Mouse (Mus musculus) testis, adult 2 months (tissue): ENCODE data around the gene Taf6l. TPM values are rescaled to one million over a fixed set of nuclear protein-coding genes. Genes with fewer than 3 reads are reported as not detected.

Experiments used
- H3K27ac ChIP-seq: fragments of 200-500 bp; 2 replicates; pipeline ENCODE4 v1.5.1; 2012; ENCODE audit warnings: low read depth, low read length; ENCODE audit not compliant: control insufficient read depth, insufficient read depth
- H3K27me3 ChIP-seq: fragments of 200-500 bp; 2 replicates; pipeline ENCODE4 v1.6.1; 2012; ENCODE audit warnings: mild to moderate bottlenecking, low read length, moderate library complexity; ENCODE audit not compliant: control insufficient read depth, insufficient read depth
- H3K36me3 ChIP-seq: fragments of 200-500 bp; 2 replicates; pipeline ENCODE4 v1.6.1; 2012; ENCODE audit warnings: mild to moderate bottlenecking, low read length; ENCODE audit not compliant: control insufficient read depth, insufficient read depth
- H3K4me1 ChIP-seq: fragments of 200-500 bp; 2 replicates; pipeline ENCODE4 v1.6.1; 2012; ENCODE audit warnings: low read length; ENCODE audit not compliant: control insufficient read depth, insufficient read depth
- H3K4me3 ChIP-seq: fragments of 200-500 bp; 2 replicates; pipeline ENCODE4 v1.5.1; 2012; ENCODE audit warnings: low read depth, mild to moderate bottlenecking, low read length, moderate library complexity, mixed read lengths; ENCODE audit not compliant: control insufficient read depth
- CTCF ChIP-seq: fragments of 200-500 bp; IDR thresholded peaks from 2 replicates; pipeline ENCODE4 v1.5.1; 2012; ENCODE audit warnings: low read depth, mild to moderate bottlenecking, inconsistent platforms, low read length, moderate library complexity; ENCODE audit not compliant: control insufficient read depth, insufficient read depth, insufficient replicate concordance
- POLR2A ChIP-seq: fragments of 200-500 bp; IDR thresholded peaks from 2 replicates; pipeline ENCODE4 v1.6.1; 2012; ENCODE audit warnings: low read depth, mild to moderate bottlenecking, inconsistent platforms, low read length, moderate library complexity; ENCODE audit not compliant: control insufficient read depth
- polyA plus RNA-seq: library from polyadenylated mRNA; depleted of rRNA; stranded (reverse); fragments of >200 nt; gene quantifications from 2 replicates; pipeline ENCODE4 v1.2.3, GENCODE M21; 2012

The Taf6l gene
- polyA plus RNA-seq, 1 experiment = 28.1 TPM

DNA sequence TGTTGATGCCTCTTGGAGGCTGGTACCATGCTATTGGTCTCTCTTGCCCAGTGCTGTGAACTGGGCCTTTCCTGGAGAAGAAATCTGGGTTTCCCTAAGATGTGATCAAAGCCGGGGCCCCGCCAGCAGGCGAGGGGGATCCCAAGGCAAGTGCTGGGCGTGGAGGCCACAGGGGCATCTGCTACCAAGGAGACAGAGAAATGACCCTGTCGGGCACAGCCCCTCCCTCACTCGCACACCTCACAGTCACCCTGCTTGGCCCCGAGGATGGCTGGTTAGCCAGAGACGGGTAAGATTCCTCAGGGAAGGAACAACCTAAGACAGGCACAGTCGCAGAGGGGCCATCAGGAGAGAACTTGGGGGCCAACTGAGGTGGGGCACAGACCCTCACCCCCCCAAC is 20.7 kb downstream of the Taf6l start:
- TF ChIP-seq CTCF (no peak), POLR2A (no peak)
- Histone ChIP-seq H3K36me3 (peaks cover 10% of the 10 kb centered on the region), H3K27me3 (no peaks in the 10 kb centered on the region), H3K27ac (no peak overlapping the region), H3K4me3 (no peak overlapping the region), H3K4me1 (peaks cover 2% of the 10 kb centered on the region; the same call in 1 of the 2 replicates)

DNA sequence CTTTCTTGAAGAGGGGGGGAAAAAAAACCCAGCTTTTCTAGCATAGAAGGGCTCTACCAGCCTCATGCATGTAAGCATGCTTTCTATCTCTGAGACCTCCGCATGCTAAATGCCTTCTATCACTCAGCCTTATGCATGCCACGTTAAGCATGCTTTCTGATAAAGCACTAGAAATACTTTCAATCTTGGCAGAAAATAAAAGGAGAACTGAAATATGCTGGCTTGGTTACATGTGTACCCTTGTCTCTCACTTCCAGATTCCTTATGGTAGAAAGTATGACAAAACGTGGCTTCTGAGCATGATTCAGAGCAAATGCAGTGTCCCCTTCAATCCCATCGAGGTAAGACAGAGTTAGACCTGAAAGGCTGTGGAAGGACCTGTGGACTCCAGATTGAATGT is 22.9 kb downstream of the Taf6l start:
- no peaks in the 10 kb centered on the region for H3K27me3 ChIP-seq
- H3K27ac ChIP-seq = no peak overlapping the region
- peaks cover 10% of the 10 kb centered on the region for H3K36me3 ChIP-seq
- no peak overlapping the region for H3K4me3 ChIP-seq
- H3K4me1 ChIP-seq = peaks cover 2% of the 10 kb centered on the region; the same call in 1 of the 2 replicates
- TF ChIP-seq POLR2A = no peak
- TF ChIP-seq CTCF = no peak

DNA sequence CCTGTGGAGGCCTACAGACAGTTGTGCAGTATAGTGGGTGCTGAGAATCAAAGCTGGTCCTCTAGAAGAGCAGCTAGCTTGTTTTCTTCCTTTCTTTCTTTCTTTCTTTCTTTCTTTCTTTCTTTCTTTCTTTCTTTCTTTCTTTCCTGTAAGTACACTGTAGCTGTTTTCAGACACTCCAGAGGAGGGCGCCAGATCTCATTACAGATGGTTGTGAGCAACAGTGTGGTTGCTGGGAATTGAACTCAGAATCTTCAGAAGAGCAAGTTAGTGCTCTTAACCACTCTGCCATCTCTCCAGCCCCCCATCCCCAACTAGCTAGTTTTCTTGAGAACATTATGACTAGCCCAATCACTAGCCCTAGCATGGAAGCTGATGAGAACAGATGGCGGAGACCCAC is 25.5 kb downstream of the Taf6l start:
- Histone ChIP-seq H3K27ac (no peak overlapping the region), H3K4me3 (no peak overlapping the region; the same call in 1 of the 2 replicates), H3K36me3 (peaks cover 8% of the 10 kb centered on the region), H3K4me1 (peaks cover 2% of the 10 kb centered on the region; the same call in 1 of the 2 replicates), H3K27me3 (no peaks in the 10 kb centered on the region)
- no peak for TF ChIP-seq POLR2A
- no peak for TF ChIP-seq CTCF

GRCm38 (mm10) chr19:8758899-8759298 is 27.3 kb downstream of the Taf6l start:
- Histone ChIP-seq H3K27ac (no peak overlapping the region), H3K4me3 (peak overlapping the region; percentile 74), H3K36me3 (peaks cover 1% of the 10 kb centered on the region; the same call in 1 of the 2 replicates), H3K4me1 (no peaks in the 10 kb centered on the region; the same call in 1 of the 2 replicates), H3K27me3 (no peaks in the 10 kb centered on the region)
- TF ChIP-seq CTCF = no peak
- no peak for TF ChIP-seq POLR2A

- TF ChIP-seq CTCF (no peak), POLR2A (no peak)
- Histone ChIP-seq H3K4me1 (no peaks in the 10 kb centered on the region; the same call in 1 of the 2 replicates), H3K27ac (peak overlapping the region; percentile 96), H3K4me3 (peak overlapping the region; percentile 94), H3K36me3 (no peaks in the 10 kb centered on the region; the same call in 1 of the 2 replicates), H3K27me3 (no peaks in the 10 kb centered on the region)
Measured at GRCm38 (mm10) chr19:8757471-8757998, 28.7 kb downstream of the Taf6l start.

- Histone ChIP-seq H3K27me3 (no peaks in the 10 kb centered on the region), H3K27ac (peak within 1 kb of the TSS; percentile 96), H3K36me3 (no peaks in the 10 kb centered on the region; the same call in 1 of the 2 replicates), H3K4me3 (peak within 1 kb of the TSS; percentile 94), H3K4me1 (no peaks in the 10 kb centered on the region; the same call in 1 of the 2 replicates)
- no peak for TF ChIP-seq CTCF
- TF ChIP-seq POLR2A = peak; percentile 98
Measured at GRCm38 (mm10) chr19:8756635-8757387, 29.4 kb downstream of the Taf6l start, which contains the start of gene Nxf1. Gene Nxf1, plus strand, starts transcription at chr19:8757073.

GRCm38 (mm10) chr19:8755652-8756051 is 30.6 kb downstream of the Taf6l start:
- peak overlapping the region; percentile 81 for H3K4me3 ChIP-seq
- no peaks in the 10 kb centered on the region; the same call in 1 of the 2 replicates for H3K36me3 ChIP-seq
- no peaks in the 10 kb centered on the region; the same call in 1 of the 2 replicates for H3K4me1 ChIP-seq
- H3K27me3 ChIP-seq = no peaks in the 10 kb centered on the region
- TF ChIP-seq CTCF (no peak), POLR2A (no peak)
- H3K27ac ChIP-seq = peak overlapping the region; percentile 53
